Mouse (Mus musculus): ENCODE results near the gene Rab7b.

Rab7b gene

GRCm38 (mm10) chr1:131696325-131696724 is 7.8 kb downstream of the Rab7b start:
- peak; percentile 48 for DNase-seq (ENCODE audit: low spot score)

GRCm38 (mm10) chr1:131698770-131699169 is 10.3 kb downstream of the Rab7b start:
- DNase-seq (ENCODE audit: low spot score), result no peak

GRCm38 (mm10) chr1:131699642-131700041 is 11.1 kb downstream of the Rab7b start:
- no peak for DNase-seq (ENCODE audit: low spot score)

GRCm38 (mm10) chr1:131700447-131700846 is 12.0 kb downstream of the Rab7b start:
- DNase-seq (ENCODE audit: low spot score), result no peak

GRCm38 (mm10) chr1:131701391-131701790 is 12.9 kb downstream of the Rab7b start:
- no peak for DNase-seq (ENCODE audit: low spot score)

- DNase-seq (ENCODE audit: low spot score), result no peak
Observed at GRCm38 (mm10) chr1:131702094-131702766, 13.7 kb downstream of the Rab7b start.

- DNase-seq (ENCODE audit: low spot score), result no peak
Observed at GRCm38 (mm10) chr1:131703482-131703881, 15.0 kb downstream of the Rab7b start.

GRCm38 (mm10) chr1:131708338-131708737 is 19.8 kb downstream of the Rab7b start:
- DNase-seq (ENCODE audit: low spot score), result peak; percentile 53

GRCm38 (mm10) chr1:131711518-131711917 is 23.0 kb downstream of the Rab7b start:
- no peak for DNase-seq (ENCODE audit: low spot score)

- DNase-seq (ENCODE audit: low spot score), result peak; percentile 89
Observed at GRCm38 (mm10) chr1:131712386-131712785, 23.9 kb downstream of the Rab7b start.

GRCm38 (mm10) chr1:131714388-131715337 is 26.2 kb downstream of the Rab7b start:
- no peak for DNase-seq (ENCODE audit: low spot score)

- no peak for DNase-seq (ENCODE audit: low spot score)
Observed at GRCm38 (mm10) chr1:131718952-131719694, 30.6 kb downstream of the Rab7b start.

- DNase-seq (ENCODE audit: low spot score), result no peak
Observed at GRCm38 (mm10) chr1:131721989-131722388, 33.5 kb downstream of the Rab7b start.

GRCm38 (mm10) chr1:131723549-131723948 is 35.1 kb downstream of the Rab7b start:
- no peak for DNase-seq (ENCODE audit: low spot score)

- no peak for DNase-seq (ENCODE audit: low spot score)
Observed at GRCm38 (mm10) chr1:131726586-131726985, 38.1 kb downstream of the Rab7b start.

- DNase-seq (ENCODE audit: low spot score), result no peak
Observed at GRCm38 (mm10) chr1:131730639-131731437, 42.3 kb downstream of the Rab7b start.

- no peak for DNase-seq (ENCODE audit: low spot score)
Observed at GRCm38 (mm10) chr1:131733474-131734180, 45.1 kb downstream of the Rab7b start.

- DNase-seq (ENCODE audit: low spot score), result no peak
Observed at GRCm38 (mm10) chr1:131734657-131735273, 46.3 kb downstream of the Rab7b start.

- no peak for DNase-seq (ENCODE audit: low spot score)
Observed at GRCm38 (mm10) chr1:131736494-131736893, 48.0 kb downstream of the Rab7b start.

- peak; percentile 82 for DNase-seq (ENCODE audit: low spot score)
Observed at GRCm38 (mm10) chr1:131737269-131737668, 48.8 kb downstream of the Rab7b start.
